Mouse (Mus musculus): Measurements from ENCODE around the gene Drc3. TPM values are rescaled to one million over a fixed set of nuclear protein-coding genes. Genes with fewer than 3 reads are reported as not detected.

Gene Drc3
- polyA plus RNA-seq, 1 experiment from 2014 or later: 1.9 TPM

DNA sequence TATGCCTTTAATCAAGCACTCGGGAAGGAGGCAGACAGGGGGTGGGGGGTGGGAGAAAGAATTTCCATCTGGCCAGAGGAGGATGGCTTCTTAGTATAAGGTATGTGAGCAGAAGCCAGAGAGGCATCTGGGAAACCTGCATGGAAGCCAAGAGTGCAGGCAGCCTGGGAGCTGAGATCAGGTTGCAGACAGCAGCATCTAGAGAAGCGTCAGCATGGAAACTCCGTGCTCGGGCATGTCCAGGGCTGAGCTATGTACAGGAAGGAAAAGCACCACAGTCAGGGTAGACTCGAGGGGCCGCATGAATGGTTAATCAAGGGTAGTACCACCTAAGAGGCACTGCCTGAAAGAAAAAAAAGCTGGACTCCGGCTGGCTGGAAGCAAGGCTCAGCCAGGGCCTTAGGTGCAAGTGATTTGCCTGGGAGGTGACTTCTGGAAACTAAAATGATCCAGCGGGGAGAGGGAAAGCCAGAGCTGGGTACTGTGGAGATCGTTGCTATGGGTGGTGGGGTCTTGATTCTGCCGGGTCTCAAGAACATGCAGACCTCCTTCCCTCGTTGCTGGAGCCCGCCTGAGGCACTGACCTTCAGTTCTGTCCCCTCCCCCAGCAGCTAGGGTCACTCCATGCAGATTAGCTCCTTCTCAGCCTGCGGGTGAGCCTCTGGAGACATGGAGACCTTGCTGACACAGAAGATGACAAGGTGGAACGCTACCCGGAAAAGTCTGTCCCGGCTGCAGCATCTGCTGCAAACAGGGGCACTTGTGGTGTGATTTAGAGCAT lies 13.3 kb downstream of the Drc3 start:
- Histone ChIP-seq H3K27me3 (ENCODE audit: control insufficient read depth, insufficient read depth, low read length) (no peaks in the 10 kb centered on the region), H3K4me1 (ENCODE audit: control insufficient read depth, insufficient read depth, low read length) (peaks cover 9% of the 10 kb centered on the region), H3K27ac (replicated peaks; ENCODE audit: low read depth, low read length) (peak overlapping the region; percentile 53), H3K36me3 (ENCODE audit: control insufficient read depth, insufficient read depth, low read length) (no peaks in the 10 kb centered on the region), H3K9me3 (ENCODE audit: control insufficient read depth, low read length) (no peaks in the 10 kb centered on the region), H3K4me3 (ENCODE audit: low read depth, low read length) (no peak overlapping the region), H3K4me2 (ENCODE audit: low read depth, severe bottlenecking) (peak overlapping the region; percentile 29), H3K9ac (ENCODE audit: low read length) (peak overlapping the region; percentile 34; the same call in 1 of the 2 replicates)
- peak; percentile 52 for DNase-seq (ENCODE audit: low spot score)
- 24% methylated on average over 16 of the region's 16 CpGs for WGBS
- peak; percentile 75 for ATAC-seq (ENCODE audit: insufficient number of reproducible peaks, low FRiP score, low TSS enrichment, low read depth)

GRCm38 (mm10) chr11:60367256-60367655 lies 14.1 kb downstream of the Drc3 start:
- no peak overlapping the region for H3K27ac ChIP-seq (replicated peaks; ENCODE audit: low read depth, low read length)
- H3K4me1 ChIP-seq (ENCODE audit: control insufficient read depth, insufficient read depth, low read length): peaks cover 9% of the 10 kb centered on the region
- H3K9ac ChIP-seq (ENCODE audit: low read length): no peak overlapping the region
- no peaks in the 10 kb centered on the region for H3K27me3 ChIP-seq (ENCODE audit: control insufficient read depth, insufficient read depth, low read length)
- ATAC-seq (ENCODE audit: insufficient number of reproducible peaks, low FRiP score, low TSS enrichment, low read depth): no peak
- WGBS: 68% methylated on average over 3 of the region's 3 CpGs
- no peak for DNase-seq (ENCODE audit: low spot score)
- H3K9me3 ChIP-seq (ENCODE audit: control insufficient read depth, low read length): no peaks in the 10 kb centered on the region
- no peak overlapping the region for H3K4me3 ChIP-seq (ENCODE audit: low read depth, low read length)
- H3K36me3 ChIP-seq (ENCODE audit: control insufficient read depth, insufficient read depth, low read length): no peaks in the 10 kb centered on the region
- no peak overlapping the region for H3K4me2 ChIP-seq (ENCODE audit: low read depth, severe bottlenecking)

GRCm38 (mm10) chr11:60368909-60369308 lies 15.8 kb downstream of the Drc3 start:
- H3K27me3 ChIP-seq (ENCODE audit: control insufficient read depth, insufficient read depth, low read length): no peaks in the 10 kb centered on the region
- 65% methylated on average over 4 of the region's 4 CpGs for WGBS

GRCm38 (mm10) chr11:60369448-60369847 lies 16.3 kb downstream of the Drc3 start:
- peaks cover 9% of the 10 kb centered on the region for H3K4me1 ChIP-seq (ENCODE audit: control insufficient read depth, insufficient read depth, low read length)
- ATAC-seq (ENCODE audit: insufficient number of reproducible peaks, low FRiP score, low TSS enrichment, low read depth): no peak
- no peaks in the 10 kb centered on the region for H3K27me3 ChIP-seq (ENCODE audit: control insufficient read depth, insufficient read depth, low read length)
- no peak overlapping the region for H3K4me2 ChIP-seq (ENCODE audit: low read depth, severe bottlenecking)
- DNase-seq (ENCODE audit: low spot score): no peak
- no peak overlapping the region for H3K9ac ChIP-seq (ENCODE audit: low read length)
- no peak overlapping the region for H3K27ac ChIP-seq (replicated peaks; ENCODE audit: low read depth, low read length)
- H3K36me3 ChIP-seq (ENCODE audit: control insufficient read depth, insufficient read depth, low read length): no peaks in the 10 kb centered on the region
- no peak overlapping the region for H3K4me3 ChIP-seq (ENCODE audit: low read depth, low read length)
- no peaks in the 10 kb centered on the region for H3K9me3 ChIP-seq (ENCODE audit: control insufficient read depth, low read length)
- 57% methylated on average over 4 of the region's 4 CpGs for WGBS

More at GRCm38 (mm10) chr11:60368909-60369308, 15.8 kb downstream of the Drc3 start:
- no peaks in the 10 kb centered on the region for H3K36me3 ChIP-seq (ENCODE audit: control insufficient read depth, insufficient read depth, low read length)
- ATAC-seq (ENCODE audit: insufficient number of reproducible peaks, low FRiP score, low TSS enrichment, low read depth) (no peak), DNase-seq (ENCODE audit: low spot score) (no peak)
- peaks cover 9% of the 10 kb centered on the region for H3K4me1 ChIP-seq (ENCODE audit: control insufficient read depth, insufficient read depth, low read length)
- H3K27ac ChIP-seq (replicated peaks; ENCODE audit: low read depth, low read length): no peak overlapping the region
- no peaks in the 10 kb centered on the region for H3K9me3 ChIP-seq (ENCODE audit: control insufficient read depth, low read length)
- no peak overlapping the region for H3K9ac ChIP-seq (ENCODE audit: low read length)
- no peak overlapping the region for H3K4me3 ChIP-seq (ENCODE audit: low read depth, low read length)
- H3K4me2 ChIP-seq (ENCODE audit: low read depth, severe bottlenecking): no peak overlapping the region

GRCm38 (mm10) chr11:60370431-60370830 lies 17.3 kb downstream of the Drc3 start:
- Histone ChIP-seq H3K9me3 (ENCODE audit: control insufficient read depth, low read length) (no peaks in the 10 kb centered on the region), H3K4me1 (ENCODE audit: control insufficient read depth, insufficient read depth, low read length) (peaks cover 9% of the 10 kb centered on the region), H3K9ac (ENCODE audit: low read length) (no peak overlapping the region), H3K27me3 (ENCODE audit: control insufficient read depth, insufficient read depth, low read length) (no peaks in the 10 kb centered on the region), H3K4me2 (ENCODE audit: low read depth, severe bottlenecking) (no peak overlapping the region), H3K27ac (replicated peaks; ENCODE audit: low read depth, low read length) (no peak overlapping the region), H3K36me3 (ENCODE audit: control insufficient read depth, insufficient read depth, low read length) (no peaks in the 10 kb centered on the region), H3K4me3 (ENCODE audit: low read depth, low read length) (no peak overlapping the region)
- 87% methylated on average over 13 of the region's 13 CpGs for WGBS
- ATAC-seq (ENCODE audit: insufficient number of reproducible peaks, low FRiP score, low TSS enrichment, low read depth) (no peak), DNase-seq (ENCODE audit: low spot score) (no peak)

GRCm38 (mm10) chr11:60374481-60374880 lies 21.4 kb downstream of the Drc3 start:
- Histone ChIP-seq H3K27ac (replicated peaks; ENCODE audit: low read depth, low read length) (no peak overlapping the region), H3K36me3 (ENCODE audit: control insufficient read depth, insufficient read depth, low read length) (no peaks in the 10 kb centered on the region), H3K9me3 (ENCODE audit: control insufficient read depth, low read length) (no peaks in the 10 kb centered on the region), H3K4me1 (ENCODE audit: control insufficient read depth, insufficient read depth, low read length) (no peaks in the 10 kb centered on the region), H3K4me3 (ENCODE audit: low read depth, low read length) (no peak overlapping the region), H3K27me3 (ENCODE audit: control insufficient read depth, insufficient read depth, low read length) (no peaks in the 10 kb centered on the region), H3K4me2 (ENCODE audit: low read depth, severe bottlenecking) (no peak overlapping the region), H3K9ac (ENCODE audit: low read length) (no peak overlapping the region)
- no peak for DNase-seq (ENCODE audit: low spot score)
- 87% methylated on average over 6 of the region's 6 CpGs for WGBS
- no peak for ATAC-seq (ENCODE audit: insufficient number of reproducible peaks, low FRiP score, low TSS enrichment, low read depth)

DNA sequence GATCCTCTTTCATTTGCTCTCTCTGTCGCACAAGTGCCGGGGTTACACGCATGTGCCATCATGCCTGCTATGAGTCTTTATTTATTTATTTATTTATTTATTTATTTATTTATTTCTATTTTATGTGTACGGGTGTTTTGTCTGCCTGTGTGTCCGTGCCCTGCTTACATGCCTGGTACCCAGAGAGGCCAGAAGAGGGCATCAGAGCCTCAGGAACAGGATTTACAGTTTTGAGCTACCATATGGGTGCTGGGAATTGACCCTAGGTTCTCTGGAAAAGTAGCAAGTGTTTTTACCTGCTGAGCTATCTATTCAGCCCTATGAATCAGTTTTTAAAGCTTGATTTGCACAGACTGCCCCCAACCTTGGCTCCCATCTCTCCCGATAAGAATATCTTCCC lies 30.4 kb downstream of the Drc3 start:
- Histone ChIP-seq H3K4me2 (ENCODE audit: low read depth, severe bottlenecking) (no peak overlapping the region), H3K36me3 (ENCODE audit: control insufficient read depth, insufficient read depth, low read length) (no peaks in the 10 kb centered on the region), H3K27me3 (ENCODE audit: control insufficient read depth, insufficient read depth, low read length) (no peaks in the 10 kb centered on the region), H3K9ac (ENCODE audit: low read length) (no peak overlapping the region), H3K4me1 (ENCODE audit: control insufficient read depth, insufficient read depth, low read length) (peaks cover 7% of the 10 kb centered on the region), H3K9me3 (ENCODE audit: control insufficient read depth, low read length) (no peaks in the 10 kb centered on the region), H3K27ac (replicated peaks; ENCODE audit: low read depth, low read length) (no peak overlapping the region), H3K4me3 (ENCODE audit: low read depth, low read length) (no peak overlapping the region)
- ATAC-seq (ENCODE audit: insufficient number of reproducible peaks, low FRiP score, low TSS enrichment, low read depth): no peak
- 91% methylated on average over 6 of the region's 6 CpGs for WGBS
- DNase-seq (ENCODE audit: low spot score): no peak

DNA sequence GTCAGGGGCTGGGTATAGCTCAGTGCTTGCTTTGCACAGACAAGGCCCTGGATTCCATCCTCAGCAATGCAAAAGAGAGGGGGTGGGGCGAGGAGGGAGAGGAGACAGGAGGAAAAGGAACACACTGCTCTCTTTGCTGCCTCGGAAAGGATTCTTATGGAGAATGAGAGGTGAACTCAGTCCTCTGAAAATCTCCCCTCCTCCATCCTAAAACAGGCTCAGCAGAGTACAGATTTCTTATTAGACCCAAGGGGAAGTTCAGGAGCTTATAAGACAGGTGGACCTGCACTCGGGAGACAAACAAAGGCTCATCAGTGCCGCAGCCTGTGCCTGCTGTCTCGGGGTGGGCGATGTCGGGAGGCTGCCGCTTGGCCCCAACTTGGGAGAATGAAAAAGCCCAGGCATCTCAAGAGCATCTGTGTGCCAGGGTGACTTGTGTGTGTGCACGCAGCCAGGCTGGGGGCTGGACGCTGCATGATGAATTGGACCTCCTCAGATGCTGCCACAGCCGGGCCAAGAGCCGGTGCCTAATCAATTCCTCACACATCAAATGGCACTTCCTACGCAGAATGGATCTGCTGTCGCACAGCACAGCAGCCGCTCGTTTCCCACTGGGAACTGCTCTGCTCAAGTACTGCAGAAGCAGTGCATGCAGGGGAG lies 31.8 kb downstream of the Drc3 start:
- Histone ChIP-seq H3K4me3 (ENCODE audit: low read depth, low read length) (no peak overlapping the region), H3K27ac (replicated peaks; ENCODE audit: low read depth, low read length) (no peak overlapping the region), H3K9ac (ENCODE audit: low read length) (no peak overlapping the region; the same call in 1 of the 2 replicates), H3K36me3 (ENCODE audit: control insufficient read depth, insufficient read depth, low read length) (no peaks in the 10 kb centered on the region), H3K27me3 (ENCODE audit: control insufficient read depth, insufficient read depth, low read length) (no peaks in the 10 kb centered on the region), H3K4me1 (ENCODE audit: control insufficient read depth, insufficient read depth, low read length) (peaks cover 7% of the 10 kb centered on the region), H3K4me2 (ENCODE audit: low read depth, severe bottlenecking) (peak overlapping the region; percentile 34), H3K9me3 (ENCODE audit: control insufficient read depth, low read length) (no peaks in the 10 kb centered on the region)
- ATAC-seq (ENCODE audit: insufficient number of reproducible peaks, low FRiP score, low TSS enrichment, low read depth) (no peak), DNase-seq (ENCODE audit: low spot score) (no peak)
- WGBS: 4% methylated on average over 16 of the region's 16 CpGs
